Mouse (Mus musculus) frontal cortex, adult (tissue): ENCODE results near the gene Chn2.

Experiments
- ATAC-seq: cut with Nextera tagmentation; 2 replicates; pipeline ENCODE4 v1.9.2; 2017; ENCODE audit warnings: mild to moderate bottlenecking, moderate library complexity, mixed read lengths; ENCODE audit not compliant: low TSS enrichment

The Chn2 gene

GRCm38 (mm10) chr6:54074454-54074853, 35.1 kb downstream of the Chn2 start:
- ATAC-seq, result no peak

GRCm38 (mm10) chr6:54075419-54075818, 36.1 kb downstream of the Chn2 start:
- no peak for ATAC-seq

DNA sequence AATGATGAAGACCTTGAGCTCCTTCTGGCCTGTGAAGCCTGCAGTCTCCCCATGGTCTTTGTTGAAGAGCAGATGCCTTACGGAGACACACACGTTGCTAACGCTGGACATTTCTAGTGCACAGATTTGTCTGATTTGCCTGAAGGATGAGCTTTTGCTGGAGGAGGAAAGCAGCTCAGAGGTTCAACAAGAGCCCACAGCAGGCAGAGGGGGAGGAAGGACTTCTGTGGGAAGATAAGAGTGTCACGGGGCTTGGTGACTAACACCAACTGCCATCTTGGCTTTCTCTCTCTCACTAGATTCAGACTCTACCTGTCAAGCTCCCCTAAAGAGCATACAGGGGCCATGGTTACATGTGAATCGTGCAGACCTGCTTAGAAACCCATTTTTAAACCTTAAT, 37.3 kb downstream of the Chn2 start:
- peak; percentile 73 for ATAC-seq

GRCm38 (mm10) chr6:54078269-54078668, 38.9 kb downstream of the Chn2 start:
- ATAC-seq, result no peak

- no peak for ATAC-seq
Measured at GRCm38 (mm10) chr6:54079881-54080280, 40.5 kb downstream of the Chn2 start.

GRCm38 (mm10) chr6:54080518-54081285, 41.3 kb downstream of the Chn2 start:
- ATAC-seq, result no peak

DNA sequence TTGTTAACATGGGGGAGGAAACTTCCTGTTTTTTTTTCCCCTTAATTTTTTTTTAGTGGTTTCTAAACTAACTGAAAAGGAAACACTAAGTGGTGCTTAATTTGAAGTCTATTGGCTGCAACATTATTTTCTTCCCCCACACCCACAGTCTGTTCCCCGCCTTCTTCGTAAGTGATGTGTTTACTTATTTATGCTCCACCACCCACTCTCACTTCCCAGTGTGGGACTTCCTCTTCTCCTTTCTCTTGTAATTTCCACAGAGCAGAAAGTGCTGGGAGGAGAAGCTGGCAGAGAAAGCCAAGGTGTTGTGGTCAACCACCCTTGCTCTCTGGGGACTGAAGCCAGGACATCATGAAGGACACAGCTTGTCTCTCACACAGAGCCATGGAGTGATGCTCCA, 43.2 kb downstream of the Chn2 start:
- ATAC-seq, result no peak

GRCm38 (mm10) chr6:54084046-54084445, 44.7 kb downstream of the Chn2 start:
- ATAC-seq, result no peak

- no peak for ATAC-seq
Measured at GRCm38 (mm10) chr6:54085009-54085408, 45.7 kb downstream of the Chn2 start.

GRCm38 (mm10) chr6:54088168-54088567, 48.8 kb downstream of the Chn2 start:
- peak; percentile 64 for ATAC-seq

DNA sequence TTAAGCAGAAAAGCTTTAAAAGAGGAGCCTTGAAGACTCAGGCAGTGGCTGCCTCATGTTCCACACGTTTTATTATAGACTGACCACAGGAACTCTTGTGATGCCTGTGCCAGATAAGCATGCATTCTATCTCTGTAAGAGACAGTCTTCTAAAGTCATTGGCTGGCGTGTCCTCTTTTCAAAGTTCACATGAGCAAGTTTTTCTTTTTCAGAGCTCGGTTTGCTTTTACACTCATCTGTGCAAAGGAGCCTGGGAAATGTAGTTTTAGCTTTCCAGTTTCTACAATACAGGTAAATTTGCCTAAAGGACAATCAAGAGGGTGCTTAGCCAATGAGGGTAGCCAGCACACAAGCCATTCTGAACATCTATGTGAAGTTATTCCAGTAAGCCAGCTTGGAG, 51.5 kb downstream of the Chn2 start:
- ATAC-seq, result no peak

GRCm38 (mm10) chr6:54092920-54093319, 53.6 kb downstream of the Chn2 start:
- ATAC-seq, result no peak

GRCm38 (mm10) chr6:54096147-54096761, 56.9 kb downstream of the Chn2 start:
- no peak for ATAC-seq

GRCm38 (mm10) chr6:54096836-54097235, 57.5 kb downstream of the Chn2 start:
- ATAC-seq, result no peak

GRCm38 (mm10) chr6:54098339-54098738, 59.0 kb downstream of the Chn2 start:
- ATAC-seq, result no peak

- no peak for ATAC-seq
Measured at GRCm38 (mm10) chr6:54099659-54100058, 60.3 kb downstream of the Chn2 start.

- no peak for ATAC-seq
Measured at GRCm38 (mm10) chr6:54102210-54102609, 62.9 kb downstream of the Chn2 start.

DNA sequence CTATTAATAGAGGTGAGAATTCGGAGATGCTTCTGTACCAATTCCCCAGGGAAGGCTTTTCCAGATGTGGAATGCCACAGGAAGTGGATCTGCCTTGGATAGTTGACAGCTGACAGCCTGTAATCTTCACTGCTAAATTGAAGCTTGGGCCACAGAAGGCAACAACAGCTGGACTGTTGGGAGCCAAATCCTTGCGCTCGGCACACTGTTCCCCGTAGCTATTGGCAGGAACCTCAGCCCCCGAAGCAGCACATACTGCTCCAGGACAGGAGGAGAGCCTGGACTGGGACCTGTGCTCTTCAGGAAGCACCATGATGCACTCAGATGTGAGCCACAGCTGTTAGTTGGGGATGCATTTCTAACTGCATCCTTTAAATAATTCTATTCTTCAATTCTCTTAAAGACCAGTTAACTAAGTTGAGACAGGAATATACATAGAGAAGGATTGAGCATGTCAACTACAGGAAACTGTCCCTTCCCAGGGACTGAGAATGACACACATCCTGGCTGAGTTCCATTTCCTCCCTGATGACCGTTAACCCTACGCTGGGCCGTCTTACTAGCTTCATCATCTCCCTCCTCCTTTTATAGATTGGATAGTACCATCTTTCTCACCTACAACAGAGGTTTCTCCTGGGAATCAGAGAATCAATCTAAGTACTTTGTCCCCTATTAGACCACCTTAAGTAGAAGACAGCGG, 64.1 kb downstream of the Chn2 start:
- no peak for ATAC-seq

DNA sequence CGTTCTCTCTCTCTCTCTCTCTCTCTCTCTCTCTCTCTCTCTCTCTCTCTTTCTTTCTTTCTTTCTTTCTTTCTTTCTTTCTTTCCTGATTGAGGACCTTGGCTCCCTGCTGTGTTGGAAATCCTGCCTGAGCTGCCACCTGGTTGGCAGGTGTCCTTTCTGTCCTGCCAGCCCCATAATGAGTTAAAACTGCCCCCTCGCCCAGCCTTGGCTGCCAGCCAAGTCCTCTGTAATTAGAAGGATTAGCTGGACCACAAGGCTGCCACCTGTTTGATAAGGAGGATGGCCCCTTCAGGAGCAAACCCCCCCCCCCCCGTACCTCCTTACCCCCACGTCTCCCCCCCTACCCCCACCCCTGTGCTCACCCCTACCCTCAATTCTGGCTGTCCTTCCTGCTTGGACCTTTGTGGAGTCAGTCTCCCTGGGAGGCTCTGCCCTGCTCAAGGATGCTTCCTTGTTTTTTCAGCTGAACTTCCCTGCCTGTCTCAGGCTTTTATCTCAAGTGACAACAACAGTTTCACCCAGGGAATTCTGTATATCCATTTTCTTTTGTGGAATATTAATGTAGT, 72.1 kb downstream of the Chn2 start:
- no peak for ATAC-seq

DNA sequence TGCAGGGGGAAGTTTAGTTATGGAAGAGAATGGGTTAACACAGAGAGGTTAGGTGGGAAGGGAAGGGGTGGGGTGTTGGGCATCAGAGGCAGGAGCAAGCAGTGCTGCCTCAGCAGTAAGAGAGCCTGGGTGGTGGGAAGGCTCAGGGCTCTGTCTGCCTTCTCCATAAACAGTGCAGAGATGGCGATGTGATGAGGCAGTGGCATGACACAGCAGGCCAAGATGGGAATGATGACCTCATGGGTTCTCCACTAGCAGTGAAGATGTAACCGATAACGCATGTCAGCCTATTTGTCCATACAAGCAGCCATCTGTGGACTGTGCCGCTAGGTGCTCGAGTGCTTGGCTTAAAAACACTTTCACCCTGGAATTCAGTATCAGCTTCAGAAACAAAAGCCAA, 74.0 kb downstream of the Chn2 start:
- ATAC-seq, result no peak; the same call in 1 of the 2 replicates

DNA sequence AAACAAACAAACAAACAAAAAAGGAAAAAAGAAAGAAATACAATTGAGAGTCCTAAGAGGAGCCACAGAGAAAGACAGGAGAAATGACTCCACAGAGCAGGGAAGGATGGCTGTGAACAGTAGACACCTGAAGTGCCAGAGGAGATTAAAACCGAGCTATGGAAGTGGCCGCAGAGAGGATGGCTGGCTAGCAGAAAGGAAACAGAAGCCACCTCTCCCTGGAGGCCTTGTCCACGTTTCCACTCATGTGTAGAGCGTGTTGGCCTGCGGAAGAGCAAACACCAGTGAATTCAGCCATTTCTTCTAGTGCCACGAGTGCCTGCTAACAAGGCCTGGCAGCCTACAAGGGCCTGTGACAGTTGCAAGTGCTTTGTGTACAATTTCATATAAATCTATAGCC, 75.1 kb downstream of the Chn2 start:
- no peak for ATAC-seq

DNA sequence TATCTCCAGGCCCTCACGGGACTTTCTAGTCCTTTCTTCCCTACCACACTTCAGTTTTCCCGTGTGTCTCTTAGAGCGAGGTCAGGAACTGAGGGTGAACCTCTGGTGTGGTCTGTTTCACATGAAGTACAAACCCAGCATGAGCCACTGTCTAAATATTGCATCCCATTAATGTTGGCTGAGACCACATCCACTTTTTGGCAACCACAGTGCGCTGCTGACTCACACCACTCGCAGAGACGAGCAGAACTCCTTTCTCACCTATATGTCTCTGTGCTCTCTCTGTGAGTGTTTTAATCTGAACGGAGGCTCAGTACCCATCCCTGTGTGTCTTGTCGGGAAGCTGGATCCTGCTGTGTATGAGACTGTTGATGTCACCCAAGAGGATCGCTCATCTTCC, 76.9 kb downstream of the Chn2 start:
- ATAC-seq, result peak; percentile 60
